Mouse (Mus musculus): ENCODE measurements at regions not wholly inside any gene's neighbourhood (a gene's known extent, or its start where the extent isn't known, plus 50 kb on each side); places are given as distances from the start of the nearest gene placed in this dataset.

- DNase-seq, result no peak
These were observed 58.6 kb upstream of the Grip1 start for GRCm38 (mm10) chr10:119395048-119395447.

DNA sequence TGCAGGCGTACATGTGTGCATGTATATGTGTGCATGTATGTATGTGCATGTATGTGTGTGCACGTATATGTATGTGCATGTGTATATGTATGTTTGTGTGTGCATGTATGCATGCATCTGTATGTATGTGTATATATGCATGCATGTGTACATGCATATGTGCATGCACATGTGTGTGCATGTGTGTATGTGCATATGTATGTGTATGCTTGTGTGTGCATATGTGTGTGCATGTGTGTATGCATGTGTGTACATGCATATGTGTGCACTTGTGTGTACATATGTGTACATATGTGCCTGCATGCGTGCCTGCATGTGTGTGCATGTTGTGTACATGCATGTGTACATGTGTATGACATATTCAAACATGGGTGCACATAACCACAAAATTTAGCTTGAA, 65.7 kb upstream of the Grip1 start:
- DNase-seq, result no peak

DNA sequence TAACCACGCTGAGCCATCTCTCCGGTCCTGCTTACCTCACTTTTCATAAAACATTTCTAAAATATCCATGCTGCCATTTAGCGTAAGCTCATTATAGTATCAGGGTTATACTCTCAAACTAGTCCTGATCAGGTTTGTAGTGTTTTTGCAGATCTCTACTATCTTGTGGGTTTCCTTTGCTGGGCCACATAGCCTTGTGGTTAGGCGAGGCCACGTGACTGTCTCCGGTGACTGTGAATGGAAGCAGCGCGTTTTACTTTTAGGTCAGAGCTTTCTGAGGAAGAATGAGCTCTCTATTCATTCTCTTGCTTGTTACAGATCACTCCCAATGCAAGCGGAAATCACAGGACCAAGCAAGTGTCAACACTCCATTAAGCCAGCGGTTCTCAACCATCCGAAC, 71.4 kb upstream of the Grip1 start:
- no peak for DNase-seq

GRCm38 (mm10) chr10:119368566-119368965, 85.1 kb upstream of the Grip1 start:
- DNase-seq, result no peak

DNA sequence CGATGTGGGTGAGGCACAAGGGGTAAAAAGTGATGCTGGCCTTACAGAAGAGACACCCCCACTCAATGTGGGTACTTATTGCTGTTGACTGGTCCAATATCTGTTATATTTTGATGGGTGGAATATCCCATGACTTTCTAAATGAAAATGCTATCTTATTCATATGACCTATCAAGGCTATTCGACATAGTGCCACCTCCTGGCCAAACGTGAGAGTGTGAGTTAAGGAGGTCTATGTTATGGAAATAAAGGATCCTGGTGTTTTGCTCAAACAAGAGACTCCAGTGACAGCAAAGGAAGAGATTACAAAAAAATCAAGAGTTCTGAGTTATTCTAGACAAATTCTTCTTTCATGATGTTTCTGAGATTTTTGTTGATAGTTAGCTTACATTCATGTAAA, 90.0 kb upstream of the Grip1 start:
- DNase-seq, result peak; percentile 6

DNA sequence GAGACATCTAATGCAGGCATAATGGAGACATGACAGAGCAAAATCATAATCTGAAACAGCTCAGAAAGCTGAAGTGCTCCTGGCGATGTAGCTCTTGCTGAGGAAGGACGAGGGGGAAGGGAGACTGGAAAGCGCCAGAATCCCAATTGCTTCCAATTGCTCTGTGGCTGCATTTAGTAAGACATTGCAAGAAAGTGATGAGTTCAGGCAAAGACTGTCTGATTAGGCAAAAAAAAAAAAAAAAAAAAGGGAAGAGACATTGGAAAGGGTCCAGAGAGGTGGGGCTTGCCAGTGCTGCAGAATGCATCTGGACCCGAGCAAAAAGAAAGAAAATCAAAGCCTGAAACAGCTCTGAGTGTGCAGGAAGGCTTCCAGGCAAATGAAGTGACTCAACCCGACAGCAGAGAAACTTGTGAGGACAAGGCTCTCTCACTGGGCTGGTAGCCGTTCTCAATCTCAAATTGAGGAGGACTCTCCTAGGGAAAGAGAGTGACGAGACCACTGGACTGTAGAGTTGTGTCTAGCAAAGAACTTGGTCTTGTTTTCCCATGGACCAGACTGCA, 94.8 kb upstream of the Grip1 start:
- no peak for DNase-seq

GRCm38 (mm10) chr10:119342317-119343114, 102.7 kb upstream of the Cand1 start:
- no peak for DNase-seq

GRCm38 (mm10) chr10:119340323-119340722, 100.5 kb upstream of the Cand1 start:
- DNase-seq, result no peak

DNA sequence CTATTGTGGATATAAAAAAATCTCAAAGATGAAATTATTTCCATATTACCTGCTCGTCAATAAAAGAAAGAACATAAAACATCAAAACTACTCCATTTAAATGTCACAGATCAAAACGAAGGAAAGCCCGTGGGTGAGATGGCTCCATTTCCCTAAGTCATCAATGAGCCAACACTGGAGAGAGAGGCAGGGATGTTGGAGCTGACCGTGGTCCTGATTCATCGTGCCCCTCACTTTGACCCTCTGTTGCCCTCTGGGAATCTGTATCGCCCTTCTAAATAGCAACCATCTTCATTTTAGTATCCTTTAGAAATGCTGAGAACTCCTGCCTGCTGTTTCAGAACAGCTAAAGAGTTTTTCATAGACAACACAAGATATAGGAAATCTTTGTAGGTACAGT, 87.1 kb upstream of the Cand1 start:
- no peak for DNase-seq

DNA sequence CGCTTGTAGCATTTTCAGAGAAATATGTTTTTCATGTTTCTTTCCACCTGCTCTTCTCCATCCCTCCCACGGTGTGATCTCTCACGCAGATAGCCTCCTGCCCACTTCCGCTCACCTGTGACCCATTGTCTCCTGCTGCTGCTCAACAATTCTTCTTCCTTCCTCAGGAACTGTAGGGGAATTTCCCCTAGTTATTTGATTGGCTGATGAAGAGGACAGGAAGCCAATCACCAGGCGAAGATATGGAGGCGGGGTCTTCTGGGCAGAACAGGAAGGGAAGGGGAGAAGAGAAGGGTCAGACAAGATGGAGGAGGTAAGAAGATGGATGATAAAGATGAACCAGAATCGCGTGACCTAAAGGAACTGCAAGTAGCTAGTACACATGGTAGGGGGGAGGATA, 80.1 kb upstream of the Cand1 start:
- no peak for DNase-seq

GRCm38 (mm10) chr10:119318416-119318815, 78.6 kb upstream of the Cand1 start:
- DNase-seq, result no peak

DNA sequence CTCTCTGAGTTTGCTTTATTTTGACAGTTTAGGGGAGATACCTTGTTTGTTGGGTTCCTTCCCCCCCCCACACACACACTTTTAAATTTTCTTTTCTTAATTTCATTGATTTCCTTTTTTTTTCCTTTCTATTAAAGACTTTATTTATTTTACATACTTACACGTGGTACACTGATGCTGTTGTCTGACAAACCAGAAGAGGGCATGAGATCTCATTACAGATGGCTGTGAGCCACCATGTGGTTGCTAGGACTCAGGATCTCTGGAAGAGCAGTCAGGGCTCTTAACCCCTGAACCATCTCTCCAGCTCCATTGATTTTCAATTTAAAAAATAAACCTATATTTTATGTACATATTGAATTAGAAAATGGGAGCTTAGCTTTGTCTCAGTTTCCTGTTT, 71.7 kb upstream of the Cand1 start:
- DNase-seq, result no peak

GRCm38 (mm10) chr10:119295740-119296139, 55.9 kb upstream of the Cand1 start:
- DNase-seq, result no peak

- peak; percentile 2 for DNase-seq
These were observed 54.7 kb upstream of the Cand1 start for GRCm38 (mm10) chr10:119294454-119295149.

GRCm38 (mm10) chr10:119293372-119293771, 53.5 kb upstream of the Cand1 start:
- no peak for DNase-seq

Data from cerebellum, adult 11 months (tissue).